Mouse (Mus musculus): Measurements from ENCODE around the gene Gatad2a. TPM values are rescaled to one million over a fixed set of nuclear protein-coding genes. Genes with fewer than 3 reads are reported as not detected.

The Gatad2a gene
- total and polyA plus RNA-seq, 2 experiments from 2014 or later = 19.3 to 30.1 TPM

- Histone ChIP-seq H3K27ac (ENCODE audit: low read depth, low read length) (no peak overlapping the region), H3K4me3 (ENCODE audit: low read depth, low read length) (no peak overlapping the region), H3K4me2 (ENCODE audit: low read depth, low read length, poor library complexity, severe bottlenecking) (no peak overlapping the region), H3K9me3 (ENCODE audit: low read length) (no peaks in the 10 kb centered on the region), H3K36me3 (ENCODE audit: insufficient read depth, low read length) (0 out of 2 replicates have a peak, but pooled peaks cover 23% of the 10 kb centered on the region), H3K9ac (replicated peaks; ENCODE audit: low read length, poor library complexity, severe bottlenecking) (no peak overlapping the region), H3K4me1 (ENCODE audit: insufficient read depth, low read length) (no peaks in the 10 kb centered on the region), H3K27me3 (ENCODE audit: insufficient read depth, low read length) (no peaks in the 10 kb centered on the region)
- TF ChIP-seq CTCF (IDR thresholded peaks at IDR 0.05) = no peak
- no peak for DNase-seq (ENCODE audit: low spot score)
- ATAC-seq (ENCODE audit: low FRiP score) = no peak
- WGBS = 87% methylated on average over 5 of the region's 5 CpGs
Observed at GRCm38 (mm10) chr8:69867696-69868326, 128.4 kb downstream of the Gatad2a start.

GRCm38 (mm10) chr8:69864180-69864579 lies 132.0 kb downstream of the Gatad2a start:
- no peaks in the 10 kb centered on the region for H3K4me1 ChIP-seq (ENCODE audit: insufficient read depth, low read length)
- no peak for ATAC-seq (ENCODE audit: low FRiP score)
- H3K36me3 ChIP-seq (ENCODE audit: insufficient read depth, low read length) = peaks cover 9% of the 10 kb centered on the region; the same call in 1 of the 2 replicates
- H3K4me2 ChIP-seq (ENCODE audit: low read depth, low read length, poor library complexity, severe bottlenecking) = no peak overlapping the region
- WGBS = 82% methylated on average over 5 of the region's 5 CpGs
- H3K9ac ChIP-seq (replicated peaks; ENCODE audit: low read length, poor library complexity, severe bottlenecking) = no peak overlapping the region
- no peak for DNase-seq (ENCODE audit: low spot score)
- H3K27ac ChIP-seq (ENCODE audit: low read depth, low read length) = no peak overlapping the region
- H3K27me3 ChIP-seq (ENCODE audit: insufficient read depth, low read length) = no peaks in the 10 kb centered on the region
- H3K9me3 ChIP-seq (ENCODE audit: low read length) = no peaks in the 10 kb centered on the region
- no peak for TF ChIP-seq CTCF (IDR thresholded peaks at IDR 0.05)
- H3K4me3 ChIP-seq (ENCODE audit: low read depth, low read length) = no peak overlapping the region

GRCm38 (mm10) chr8:69863387-69864020 lies 132.7 kb downstream of the Gatad2a start:
- WGBS = 87% methylated on average over 5 of the region's 5 CpGs
- peaks cover 9% of the 10 kb centered on the region; the same call in 1 of the 2 replicates for H3K36me3 ChIP-seq (ENCODE audit: insufficient read depth, low read length)
- 0 out of 2 replicates have a peak, but pooled peaks have one; percentile 55 for ATAC-seq (ENCODE audit: low FRiP score)

GRCm38 (mm10) chr8:69861251-69861650 lies 134.9 kb downstream of the Gatad2a start:
- WGBS = 77% methylated on average over 2 of the region's 2 CpGs
- Histone ChIP-seq H3K4me3 (ENCODE audit: low read depth, low read length) (no peak overlapping the region), H3K4me2 (ENCODE audit: low read depth, low read length, poor library complexity, severe bottlenecking) (no peak overlapping the region), H3K4me1 (ENCODE audit: insufficient read depth, low read length) (no peaks in the 10 kb centered on the region), H3K36me3 (ENCODE audit: insufficient read depth, low read length) (peaks cover 9% of the 10 kb centered on the region; the same call in 1 of the 2 replicates), H3K9ac (replicated peaks; ENCODE audit: low read length, poor library complexity, severe bottlenecking) (no peak overlapping the region), H3K27me3 (ENCODE audit: insufficient read depth, low read length) (no peaks in the 10 kb centered on the region), H3K9me3 (ENCODE audit: low read length) (no peaks in the 10 kb centered on the region), H3K27ac (ENCODE audit: low read depth, low read length) (no peak overlapping the region)
- DNase-seq (ENCODE audit: low spot score) (no peak), ATAC-seq (ENCODE audit: low FRiP score) (no peak)
- no peak for TF ChIP-seq CTCF (IDR thresholded peaks at IDR 0.05)

More at GRCm38 (mm10) chr8:69863387-69864020, 132.7 kb downstream of the Gatad2a start:
- no peak overlapping the region for H3K9ac ChIP-seq (replicated peaks; ENCODE audit: low read length, poor library complexity, severe bottlenecking)
- no peak overlapping the region for H3K27ac ChIP-seq (ENCODE audit: low read depth, low read length)
- H3K4me1 ChIP-seq (ENCODE audit: insufficient read depth, low read length) = no peaks in the 10 kb centered on the region
- no peaks in the 10 kb centered on the region for H3K27me3 ChIP-seq (ENCODE audit: insufficient read depth, low read length)
- H3K4me3 ChIP-seq (ENCODE audit: low read depth, low read length) = no peak overlapping the region
- no peak for DNase-seq (ENCODE audit: low spot score)
- H3K9me3 ChIP-seq (ENCODE audit: low read length) = no peaks in the 10 kb centered on the region
- TF ChIP-seq CTCF (IDR thresholded peaks at IDR 0.05) = no peak
- H3K4me2 ChIP-seq (ENCODE audit: low read depth, low read length, poor library complexity, severe bottlenecking) = no peak overlapping the region

GRCm38 (mm10) chr8:69860807-69861206 lies 135.4 kb downstream of the Gatad2a start:
- H3K4me2 ChIP-seq (ENCODE audit: low read depth, low read length, poor library complexity, severe bottlenecking) = no peak overlapping the region
- peaks cover 9% of the 10 kb centered on the region; the same call in 1 of the 2 replicates for H3K36me3 ChIP-seq (ENCODE audit: insufficient read depth, low read length)
- H3K27me3 ChIP-seq (ENCODE audit: insufficient read depth, low read length) = no peaks in the 10 kb centered on the region
- no peak overlapping the region for H3K4me3 ChIP-seq (ENCODE audit: low read depth, low read length)
- no peak overlapping the region for H3K27ac ChIP-seq (ENCODE audit: low read depth, low read length)
- DNase-seq (ENCODE audit: low spot score) (no peak), ATAC-seq (ENCODE audit: low FRiP score) (no peak)
- TF ChIP-seq CTCF (IDR thresholded peaks at IDR 0.05) = peak; percentile 33; the same call in 1 of the 2 replicates
- WGBS = 46% methylated on average over 4 of the region's 4 CpGs
- no peaks in the 10 kb centered on the region for H3K9me3 ChIP-seq (ENCODE audit: low read length)
- H3K9ac ChIP-seq (replicated peaks; ENCODE audit: low read length, poor library complexity, severe bottlenecking) = no peak overlapping the region
- no peaks in the 10 kb centered on the region for H3K4me1 ChIP-seq (ENCODE audit: insufficient read depth, low read length)

Other genes with a start within 250 kb of the Gatad2a start
- gene Zfp963, start 246.4 kb downstream of the Gatad2a start, total RNA-seq (2014; rRNA removed) = 3.3 and 5.3 TPM in 2 replicates
- gene Zfp963, start 246.4 kb downstream of the Gatad2a start, polyA plus RNA-seq (2015; fragmentation: Nextera tagmentation; extraction: Ambion mirVana) = 5.0 and 5.5 TPM in 2 replicates
- 1.5 and 2.4 TPM in 2 replicates for gene Gm20422, start 221.5 kb downstream of the Gatad2a start, total RNA-seq (2014; rRNA removed)
- gene Gm20422, start 221.5 kb downstream of the Gatad2a start, polyA plus RNA-seq (2015; fragmentation: Nextera tagmentation; extraction: Ambion mirVana) = not detected in 2 replicates
- gene Atp13a1, start 205.2 kb downstream of the Gatad2a start, total RNA-seq (2014; rRNA removed) = 77.7 and 92.7 TPM in 2 replicates
- 44.6 and 46.4 TPM in 2 replicates for gene Atp13a1, start 205.2 kb downstream of the Gatad2a start, polyA plus RNA-seq (2015; fragmentation: Nextera tagmentation; extraction: Ambion mirVana)
- 44.7 and 53.4 TPM in 2 replicates for gene Zfp866, start 205.2 kb downstream of the Gatad2a start, total RNA-seq (2014; rRNA removed)
- gene Zfp866, start 205.2 kb downstream of the Gatad2a start, polyA plus RNA-seq (2015; fragmentation: Nextera tagmentation; extraction: Ambion mirVana) = 19.2 and 20.0 TPM in 2 replicates
- gene Gmip, start 187.7 kb downstream of the Gatad2a start, total RNA-seq (2014; rRNA removed) = 53.9 and 71.2 TPM in 2 replicates
- 33.7 and 37.6 TPM in 2 replicates for gene Gmip, start 187.7 kb downstream of the Gatad2a start, polyA plus RNA-seq (2015; fragmentation: Nextera tagmentation; extraction: Ambion mirVana)
- 5.4 and 7.7 TPM in 2 replicates for gene Lpar2, start 174.0 kb downstream of the Gatad2a start, total RNA-seq (2014; rRNA removed)
- gene Lpar2, start 174.0 kb downstream of the Gatad2a start, polyA plus RNA-seq (2015; fragmentation: Nextera tagmentation; extraction: Ambion mirVana) = 0.44 and 0.63 TPM in 2 replicates
- 35.7 and 43.9 TPM in 2 replicates for gene Pbx4, start 163.9 kb downstream of the Gatad2a start, total RNA-seq (2014; rRNA removed)
- gene Pbx4, start 163.9 kb downstream of the Gatad2a start, polyA plus RNA-seq (2015; fragmentation: Nextera tagmentation; extraction: Ambion mirVana) = 91.0 and 98.8 TPM in 2 replicates
- gene Cilp2, start 108.7 kb downstream of the Gatad2a start, total RNA-seq (2014; rRNA removed) = 12.0 and 14.9 TPM in 2 replicates
- gene Cilp2, start 108.7 kb downstream of the Gatad2a start, polyA plus RNA-seq (2015; fragmentation: Nextera tagmentation; extraction: Ambion mirVana) = 7.5 and 8.0 TPM in 2 replicates
- not detected in 2 replicates for gene Tssk6, start 94.2 kb downstream of the Gatad2a start, total RNA-seq (2014; rRNA removed)
- 4.4 and 4.6 TPM in 2 replicates for gene Tssk6, start 94.2 kb downstream of the Gatad2a start, polyA plus RNA-seq (2015; fragmentation: Nextera tagmentation; extraction: Ambion mirVana)
- 55.6 and 86.8 TPM in 2 replicates for gene Ndufa13, start 93.8 kb downstream of the Gatad2a start, total RNA-seq (2014; rRNA removed)
- gene Ndufa13, start 93.8 kb downstream of the Gatad2a start, polyA plus RNA-seq (2015; fragmentation: Nextera tagmentation; extraction: Ambion mirVana) = 239 and 243 TPM in 2 replicates
- 7.6 and 8.0 TPM in 2 replicates for gene Yjefn3, start 93.7 kb downstream of the Gatad2a start, total RNA-seq (2014; rRNA removed)
- gene Yjefn3, start 93.7 kb downstream of the Gatad2a start, polyA plus RNA-seq (2015; fragmentation: Nextera tagmentation; extraction: Ambion mirVana) = 13.4 and 15.4 TPM in 2 replicates
- gene Mau2, start 46.4 kb upstream of the Gatad2a start, total RNA-seq (2014; rRNA removed) = 130 and 148 TPM in 2 replicates
- gene Mau2, start 46.4 kb upstream of the Gatad2a start, polyA plus RNA-seq (2015; fragmentation: Nextera tagmentation; extraction: Ambion mirVana) = 54.3 and 56.6 TPM in 2 replicates
- 18.6 and 19.9 TPM in 2 replicates for gene Sugp1, start 46.4 kb upstream of the Gatad2a start, total RNA-seq (2014; rRNA removed)
- 48.7 and 48.9 TPM in 2 replicates for gene Sugp1, start 46.4 kb upstream of the Gatad2a start, polyA plus RNA-seq (2015; fragmentation: Nextera tagmentation; extraction: Ambion mirVana)
- gene Tm6sf2, start 76.5 kb upstream of the Gatad2a start, total RNA-seq (2014; rRNA removed) = 1.6 TPM in 1 of 2 replicates, not detected in the other
- gene Tm6sf2, start 76.5 kb upstream of the Gatad2a start, polyA plus RNA-seq (2015; fragmentation: Nextera tagmentation; extraction: Ambion mirVana) = 0.22 and 0.35 TPM in 2 replicates
- gene Hapln4, start 87.1 kb upstream of the Gatad2a start, total RNA-seq (2014; rRNA removed) = 0.99 and 1.3 TPM in 2 replicates
- 1.6 and 1.7 TPM in 2 replicates for gene Hapln4, start 87.1 kb upstream of the Gatad2a start, polyA plus RNA-seq (2015; fragmentation: Nextera tagmentation; extraction: Ambion mirVana)
- gene Ncan, start 124.5 kb upstream of the Gatad2a start, total RNA-seq (2014; rRNA removed) = 440 and 447 TPM in 2 replicates
- 202 and 210 TPM in 2 replicates for gene Ncan, start 124.5 kb upstream of the Gatad2a start, polyA plus RNA-seq (2015; fragmentation: Nextera tagmentation; extraction: Ambion mirVana)
- gene Nr2c2ap, start 134.9 kb upstream of the Gatad2a start, total RNA-seq (2014; rRNA removed) = 5.4 and 7.7 TPM in 2 replicates
- 42.1 and 44.1 TPM in 2 replicates for gene Nr2c2ap, start 134.9 kb upstream of the Gatad2a start, polyA plus RNA-seq (2015; fragmentation: Nextera tagmentation; extraction: Ambion mirVana)
- 9.8 and 12.3 TPM in 2 replicates for gene Rfxank, start 142.8 kb upstream of the Gatad2a start, total RNA-seq (2014; rRNA removed)
- 7.4 and 9.3 TPM in 2 replicates for gene Rfxank, start 142.8 kb upstream of the Gatad2a start, polyA plus RNA-seq (2015; fragmentation: Nextera tagmentation; extraction: Ambion mirVana)
- gene Borcs8, start 143.1 kb upstream of the Gatad2a start, total RNA-seq (2014; rRNA removed) = 91.1 and 98.3 TPM in 2 replicates
- gene Borcs8, start 143.1 kb upstream of the Gatad2a start, polyA plus RNA-seq (2015; fragmentation: Nextera tagmentation; extraction: Ambion mirVana) = 49.8 and 58.6 TPM in 2 replicates
- gene Mef2b, start 143.3 kb upstream of the Gatad2a start, total RNA-seq (2014; rRNA removed) = 0.55 and 1.1 TPM in 2 replicates
- 1.5 TPM in 2 replicates for gene Mef2b, start 143.3 kb upstream of the Gatad2a start, polyA plus RNA-seq (2015; fragmentation: Nextera tagmentation; extraction: Ambion mirVana)
- 52.4 and 64.8 TPM in 2 replicates for gene Tmem161a, start 176.0 kb upstream of the Gatad2a start, total RNA-seq (2014; rRNA removed)
- 49.5 and 51.6 TPM in 2 replicates for gene Tmem161a, start 176.0 kb upstream of the Gatad2a start, polyA plus RNA-seq (2015; fragmentation: Nextera tagmentation; extraction: Ambion mirVana)
- 15.1 and 18.0 TPM in 2 replicates for gene Slc25a42, start 215.9 kb upstream of the Gatad2a start, total RNA-seq (2014; rRNA removed)
- gene Slc25a42, start 215.9 kb upstream of the Gatad2a start, polyA plus RNA-seq (2015; fragmentation: Nextera tagmentation; extraction: Ambion mirVana) = 9.2 and 9.3 TPM in 2 replicates
- gene Sugp2, start 237.8 kb upstream of the Gatad2a start, total RNA-seq (2014; rRNA removed) = 139 and 150 TPM in 2 replicates
- gene Sugp2, start 237.8 kb upstream of the Gatad2a start, polyA plus RNA-seq (2015; fragmentation: Nextera tagmentation; extraction: Ambion mirVana) = 71.7 and 75.7 TPM in 2 replicates
- gene Armc6, start 238.1 kb upstream of the Gatad2a start, total RNA-seq (2014; rRNA removed) = 112 and 119 TPM in 2 replicates
- 116 and 121 TPM in 2 replicates for gene Armc6, start 238.1 kb upstream of the Gatad2a start, polyA plus RNA-seq (2015; fragmentation: Nextera tagmentation; extraction: Ambion mirVana)

Measured in midbrain, postnatal 0 days (tissue).